Mouse (Mus musculus) brain, adult 2 months (tissue): Measurements from ENCODE around the gene Xpnpep1.

Experiments used
- DNase-seq: peaks from one replicate; pipeline ENCODE4 v3.0.0; 2011; ENCODE audit warnings: low read depth, low spot score

Xpnpep1 gene

DNA sequence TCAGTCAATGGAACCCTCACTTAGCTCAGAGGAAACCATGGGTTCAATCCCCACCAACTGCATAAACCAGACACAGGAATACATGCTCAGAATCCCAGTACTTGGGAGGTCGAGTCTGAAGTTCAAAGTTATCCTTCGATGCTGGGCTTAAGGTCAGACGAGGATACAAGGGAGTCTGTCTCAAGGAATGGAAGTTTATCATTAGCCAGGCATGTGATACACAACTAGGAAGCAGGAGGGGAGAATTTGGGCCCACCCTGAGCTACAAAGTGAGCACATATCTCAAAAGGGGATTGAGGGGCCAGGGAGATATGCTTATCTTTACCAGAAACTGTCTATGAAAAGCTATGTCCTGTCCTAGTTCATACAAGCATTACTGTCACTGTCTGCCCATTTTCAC, 7.4 kb downstream of the Xpnpep1 start:
- DNase-seq: no peak

DNA sequence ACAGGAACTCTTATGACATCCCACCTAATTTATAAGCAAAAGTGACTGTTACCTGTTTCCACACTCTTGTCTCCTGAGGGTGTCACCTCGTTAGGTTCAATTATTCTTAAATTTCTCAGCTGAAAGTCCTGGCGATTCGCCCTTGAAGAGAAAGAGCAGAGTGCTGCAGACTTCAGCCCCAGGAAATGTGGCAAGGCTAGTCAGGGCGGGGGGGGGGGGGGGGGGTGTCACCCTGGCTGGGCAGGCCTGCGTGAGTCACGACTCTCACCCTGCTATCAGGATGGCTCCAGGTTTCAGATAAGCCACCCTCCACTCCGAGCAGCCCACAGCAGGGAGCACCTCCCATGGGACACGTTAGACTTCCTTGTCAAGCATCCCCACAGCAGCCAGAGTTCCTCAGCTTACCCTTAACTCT, 8.1 kb downstream of the Xpnpep1 start:
- no peak for DNase-seq

DNA sequence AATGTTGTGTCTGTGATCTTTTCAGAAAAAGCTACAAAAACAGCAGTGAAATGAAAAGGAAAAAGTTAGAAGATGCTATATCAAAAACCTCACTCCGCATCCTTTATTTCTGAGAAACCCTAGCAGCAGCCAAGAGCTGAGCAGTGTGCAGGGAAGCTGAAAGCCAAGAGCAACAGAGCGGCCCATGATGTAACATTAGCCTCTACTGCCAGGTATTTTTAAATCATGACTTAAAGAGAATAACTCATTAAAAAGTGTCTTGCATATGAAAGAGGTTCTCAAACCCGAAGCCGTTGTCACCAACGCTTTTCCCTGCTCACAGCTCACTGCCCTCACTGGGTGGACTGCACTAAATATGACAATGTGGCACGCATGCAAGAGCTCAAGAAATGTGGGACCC, 9.7 kb downstream of the Xpnpep1 start:
- DNase-seq: no peak

DNA sequence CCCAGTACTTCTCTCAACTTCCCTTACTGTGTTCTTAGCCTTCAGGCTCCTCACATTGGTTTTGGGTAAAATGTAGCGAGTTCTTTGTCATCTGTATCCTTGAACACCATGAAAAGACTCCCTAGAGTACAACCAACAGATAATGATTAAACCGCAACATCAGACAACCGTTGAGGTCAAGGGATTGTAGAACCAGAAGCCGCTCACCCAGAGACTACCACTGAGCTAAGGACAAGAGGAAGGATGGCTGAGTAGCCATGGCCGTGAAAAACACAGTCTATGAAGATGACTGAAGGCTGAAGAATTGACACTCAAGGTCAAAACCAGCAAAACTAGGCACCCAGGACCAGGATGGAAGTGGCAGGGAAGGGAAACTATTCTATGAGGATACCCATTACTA, 10.3 kb downstream of the Xpnpep1 start:
- no peak for DNase-seq

DNA sequence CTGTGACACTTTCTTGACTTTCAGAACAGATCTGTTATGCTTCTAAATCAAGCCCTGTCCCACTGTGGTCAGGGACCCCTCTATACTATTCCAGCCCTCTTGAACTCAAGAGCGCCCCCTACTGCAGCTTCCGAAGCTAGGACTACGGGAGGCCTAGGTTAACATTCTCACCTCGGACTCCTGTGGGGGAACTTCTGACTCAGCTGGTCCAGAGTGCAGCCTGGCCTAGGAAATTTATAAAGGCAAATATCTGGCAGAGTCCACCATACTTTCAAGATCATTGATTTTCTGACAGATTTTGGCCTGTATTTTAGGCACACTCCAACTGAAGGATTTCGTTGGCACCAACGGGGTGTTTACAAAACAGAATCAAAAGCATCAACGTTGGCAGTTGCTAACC, 11.0 kb downstream of the Xpnpep1 start:
- no peak for DNase-seq

DNA sequence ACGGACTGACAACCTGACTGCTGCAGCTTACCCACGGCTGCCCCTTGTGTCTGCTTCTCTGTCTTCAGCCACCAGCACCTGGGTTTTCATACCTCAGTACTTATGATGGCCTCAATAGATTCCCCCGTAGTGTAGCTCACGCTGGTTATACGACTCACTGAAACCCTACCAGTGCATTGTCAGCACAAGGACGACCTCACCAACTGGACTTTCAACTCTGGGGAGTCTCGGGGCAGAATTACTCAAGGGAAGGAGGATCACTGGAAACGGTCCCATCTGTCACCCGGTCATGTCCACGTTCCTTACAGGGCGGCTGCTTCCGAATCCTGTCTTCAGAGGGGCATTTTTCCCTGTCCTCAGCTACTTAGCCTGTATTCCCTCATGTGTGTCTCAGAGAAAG, 11.8 kb downstream of the Xpnpep1 start:
- no peak for DNase-seq

DNA sequence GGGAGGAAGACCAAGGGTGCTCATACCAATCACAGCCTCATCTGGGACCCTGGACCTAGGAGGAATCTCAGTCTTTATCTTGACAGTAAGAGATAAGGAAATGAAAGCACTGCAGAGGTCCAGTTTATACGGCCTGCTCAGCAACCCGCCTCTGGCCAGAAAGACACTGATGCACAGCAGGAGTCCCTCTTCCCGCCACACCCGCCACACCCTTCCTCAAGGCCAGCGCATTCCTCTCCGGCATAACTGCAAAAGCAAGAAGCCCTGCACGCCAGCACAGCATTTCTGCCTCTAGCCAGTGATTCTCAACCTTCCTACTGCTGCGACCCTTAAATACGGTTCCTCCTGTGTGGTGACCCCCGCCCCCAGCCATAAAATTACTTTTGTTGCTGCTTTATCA, 16.8 kb downstream of the Xpnpep1 start:
- no peak for DNase-seq

DNA sequence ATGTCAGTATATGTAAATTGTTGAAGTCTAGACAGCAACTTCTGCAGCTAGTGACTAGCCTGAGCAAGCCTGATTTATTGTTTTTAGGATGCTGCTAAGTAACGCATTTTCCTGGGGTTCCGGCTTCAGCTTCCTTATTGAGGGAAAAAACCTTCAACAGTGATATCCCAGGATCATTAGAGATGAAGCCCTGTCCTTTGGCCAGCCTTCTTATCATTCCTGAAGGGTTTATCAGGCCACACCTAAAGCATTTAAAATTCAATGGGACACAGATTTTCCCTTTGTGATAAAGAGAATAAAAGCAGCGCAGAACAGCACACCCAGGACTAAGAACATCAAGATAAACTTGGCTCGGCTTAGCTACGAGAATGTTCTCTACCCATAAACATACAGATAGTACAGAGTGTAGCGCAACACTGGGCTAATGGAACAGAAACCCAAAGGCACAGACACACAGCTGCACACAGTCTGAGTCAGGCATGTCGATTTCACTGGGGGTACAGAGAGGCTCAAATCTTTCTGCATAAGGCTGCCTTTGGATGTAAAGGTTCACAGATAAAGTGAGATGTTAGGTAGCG, 17.9 kb downstream of the Xpnpep1 start:
- peak; percentile 35 for DNase-seq

DNA sequence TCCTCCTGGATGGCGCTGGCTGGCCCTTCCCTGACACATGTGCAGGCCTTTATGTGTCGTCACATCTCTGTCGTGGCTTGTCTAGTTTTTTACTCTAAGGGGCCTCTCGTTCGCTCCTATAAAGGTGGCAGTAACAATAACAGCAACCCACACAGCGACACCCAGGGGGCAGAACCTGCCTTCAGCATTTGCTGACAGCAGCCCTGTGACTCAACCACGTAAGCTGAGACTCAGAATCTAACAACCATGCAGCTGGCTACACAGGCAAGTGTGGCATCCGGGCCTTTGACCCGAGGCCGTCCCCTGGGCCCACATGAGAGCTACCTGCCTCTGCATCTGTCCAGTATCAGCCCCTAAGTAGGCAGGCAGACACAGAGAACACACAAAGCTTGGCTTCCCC, 18.5 kb downstream of the Xpnpep1 start:
- peak; percentile 30 for DNase-seq

DNA sequence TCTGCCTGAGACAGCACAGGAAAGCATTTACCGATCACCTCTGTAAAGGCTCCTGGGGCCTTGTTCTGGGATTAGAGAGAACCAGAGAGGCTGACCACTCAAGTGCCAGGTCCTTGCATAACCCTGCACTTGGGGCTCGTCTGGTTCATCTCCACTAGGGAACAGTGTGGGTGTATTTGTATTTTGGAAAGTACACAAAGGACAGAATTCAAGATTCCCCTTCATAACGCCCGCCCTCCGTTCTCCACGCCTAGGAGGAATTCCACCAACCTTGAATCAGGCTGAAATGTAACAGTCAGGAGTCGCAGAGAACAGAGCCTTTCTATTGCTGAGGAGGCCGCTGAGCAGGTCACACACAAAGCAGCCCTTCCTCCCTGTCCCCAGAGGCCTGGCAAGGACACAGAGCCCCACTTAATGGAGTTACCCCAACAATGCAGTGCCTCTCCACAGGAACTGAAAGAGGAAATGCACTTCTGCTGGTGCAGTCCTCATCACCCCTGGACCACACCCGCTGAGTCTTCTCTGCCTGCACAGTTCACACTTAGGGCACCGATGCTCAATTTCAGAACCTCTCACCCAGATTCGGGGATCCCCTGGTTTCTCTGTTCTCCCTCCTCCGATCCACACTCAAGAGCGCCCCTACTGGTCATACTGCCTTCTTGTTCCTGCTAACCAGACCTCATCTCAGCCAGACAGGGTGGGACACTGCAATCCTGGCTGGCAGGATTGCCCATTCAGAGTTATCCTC, 20.1 kb downstream of the Xpnpep1 start:
- peak; percentile 76 for DNase-seq

DNA sequence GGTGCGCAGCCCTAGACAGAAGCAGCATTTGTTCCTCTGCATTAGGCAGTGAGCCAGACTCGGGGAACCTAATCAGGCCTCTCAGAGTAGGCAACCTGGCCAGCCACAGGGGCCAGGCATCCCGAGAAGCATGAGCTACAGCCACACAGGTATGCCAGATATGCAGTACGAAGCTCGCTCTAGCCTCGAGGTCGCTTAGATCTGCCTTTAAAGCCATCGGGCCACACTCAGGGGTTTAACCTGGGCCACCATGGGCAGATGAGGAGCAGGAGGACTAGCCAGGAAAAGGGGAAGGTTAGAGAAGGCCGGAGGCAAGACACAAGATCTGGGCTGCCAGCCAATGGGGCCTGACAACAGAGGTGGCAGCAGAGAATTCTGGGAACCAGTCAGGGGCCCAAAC, 22.1 kb downstream of the Xpnpep1 start:
- peak; percentile 66 for DNase-seq

DNA sequence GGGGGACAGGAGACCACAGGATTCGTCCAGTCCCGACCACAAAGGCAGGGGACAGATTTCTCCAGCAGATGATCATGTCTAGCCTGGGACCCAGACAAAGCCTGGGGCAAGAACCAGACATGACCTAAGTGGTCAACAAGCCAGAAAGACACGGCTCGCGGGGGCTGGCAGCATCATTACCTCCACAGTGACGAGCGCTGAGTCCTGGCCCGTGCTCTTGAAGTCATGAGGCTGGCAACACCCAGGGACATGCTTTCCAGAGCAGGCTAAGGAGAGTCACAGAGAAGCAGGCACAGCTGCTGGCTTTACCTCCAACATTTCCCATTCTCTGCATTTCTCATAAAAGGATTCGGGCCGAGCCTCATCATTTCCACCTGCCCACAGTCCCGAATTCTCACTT, 22.8 kb downstream of the Xpnpep1 start:
- DNase-seq: no peak

DNA sequence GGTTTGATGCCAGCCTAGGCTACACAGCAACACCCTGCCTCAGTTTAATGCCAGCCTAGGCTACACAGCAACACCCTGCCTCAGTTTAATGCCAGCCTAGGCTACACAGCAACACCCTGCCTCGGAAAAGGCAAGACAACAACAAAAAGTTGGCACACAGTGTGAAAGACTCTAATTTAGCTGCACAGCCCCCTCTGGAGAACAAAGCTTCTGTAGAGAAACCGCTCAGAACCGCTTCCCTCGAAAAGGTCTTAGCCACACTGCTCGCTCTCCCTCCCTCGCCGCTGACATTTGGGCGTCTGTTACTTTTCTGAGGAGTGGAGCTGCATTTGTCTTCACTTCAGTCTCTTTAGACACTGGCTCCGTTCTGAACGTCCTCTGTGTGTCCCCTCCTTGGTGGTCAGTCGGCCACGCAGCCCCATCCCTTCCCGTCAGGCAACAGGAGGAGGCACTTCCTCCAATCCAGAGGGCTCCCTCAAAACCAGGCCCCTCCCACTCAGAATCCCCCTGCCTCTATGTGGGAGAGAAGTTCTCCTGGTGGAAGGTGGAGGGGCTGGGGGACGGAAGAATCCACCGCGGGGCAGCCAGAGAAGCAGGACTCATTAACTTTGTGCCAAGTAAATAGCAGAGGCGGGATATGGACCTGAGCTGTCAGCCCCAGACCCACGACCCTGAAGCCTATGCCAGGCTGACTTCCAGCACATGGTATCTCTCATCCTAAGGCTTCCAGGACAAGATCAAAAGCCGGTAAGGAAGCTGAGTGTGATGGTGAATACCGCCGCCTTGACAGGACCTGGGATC, 24.9 kb downstream of the Xpnpep1 start:
- peak; percentile 50 for DNase-seq

DNA sequence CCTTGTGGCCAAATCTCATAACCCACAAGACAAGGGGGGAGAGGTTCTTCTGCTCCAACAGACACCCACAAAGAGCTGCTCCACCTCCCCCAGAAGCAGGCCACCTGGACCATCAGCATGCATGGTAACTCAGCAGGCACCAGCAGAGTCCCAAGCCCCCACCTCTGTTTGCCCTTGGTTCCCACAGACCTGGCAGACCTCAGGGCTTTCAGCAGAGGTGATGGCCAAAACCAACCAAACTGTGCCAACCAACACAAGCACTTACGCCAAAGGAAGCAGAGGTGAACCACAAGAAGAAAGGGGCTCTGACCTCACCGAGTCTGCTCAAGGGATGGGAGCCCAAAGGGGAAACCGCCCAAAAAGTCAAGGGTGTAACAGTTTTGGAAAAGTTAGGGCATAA, 26.3 kb downstream of the Xpnpep1 start:
- DNase-seq: no peak

DNA sequence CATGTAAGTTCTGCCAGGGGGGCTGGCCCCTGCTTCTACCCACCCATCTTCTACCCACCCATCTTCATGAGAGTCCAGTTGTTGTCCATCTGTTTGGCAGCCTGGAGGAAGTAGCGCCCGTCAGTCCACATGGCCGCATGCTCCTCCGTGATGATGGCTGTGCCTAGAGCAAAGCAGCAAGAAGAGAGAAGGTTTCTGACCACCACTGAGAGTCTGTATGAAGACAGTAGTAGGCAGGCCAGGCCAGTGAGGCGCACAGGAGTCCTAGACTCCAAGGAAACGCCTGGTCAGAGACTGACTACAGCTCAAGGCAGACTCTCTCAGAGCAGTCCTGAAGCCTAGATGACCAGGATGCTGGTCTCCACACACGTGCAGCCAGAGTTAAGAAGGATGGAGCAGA, 26.7 kb downstream of the Xpnpep1 start:
- no peak for DNase-seq

DNA sequence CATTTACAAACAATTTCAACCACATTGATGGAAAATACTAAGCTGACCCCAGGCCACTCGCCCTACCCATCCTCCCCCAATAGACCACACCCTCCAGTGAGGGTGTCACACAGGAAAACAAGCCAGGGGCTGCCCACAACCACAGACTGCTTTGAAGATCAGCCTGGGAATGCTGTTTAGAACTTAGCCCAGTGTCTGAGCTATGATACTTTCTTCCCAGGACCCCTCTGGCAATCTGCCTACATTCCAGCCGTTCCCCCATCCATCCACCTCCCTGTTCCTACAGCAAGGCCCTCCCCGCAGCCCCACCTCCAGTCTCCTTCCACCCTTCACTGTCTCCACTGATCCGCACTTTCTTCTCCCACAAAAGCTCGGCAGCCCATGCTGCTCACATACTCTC, 29.1 kb downstream of the Xpnpep1 start:
- DNase-seq: no peak

DNA sequence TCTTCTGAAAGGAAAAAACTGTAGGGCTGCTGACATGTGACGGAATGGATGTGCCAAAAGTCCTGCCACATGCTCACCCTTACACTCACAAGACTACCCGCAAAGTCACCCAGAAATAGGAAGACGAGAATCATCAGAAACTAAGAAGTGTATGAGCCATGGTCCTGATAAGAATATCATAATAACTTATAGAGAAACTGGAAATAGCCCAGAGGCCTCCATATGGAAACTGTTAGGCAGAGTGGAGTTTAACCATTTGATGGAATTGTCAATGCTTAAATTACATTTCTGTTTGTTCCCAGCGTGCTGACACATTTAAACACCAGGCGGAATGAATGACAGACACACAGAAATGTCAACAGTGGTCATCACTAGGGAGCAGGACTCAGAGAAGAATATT, 31.1 kb downstream of the Xpnpep1 start:
- DNase-seq: no peak

DNA sequence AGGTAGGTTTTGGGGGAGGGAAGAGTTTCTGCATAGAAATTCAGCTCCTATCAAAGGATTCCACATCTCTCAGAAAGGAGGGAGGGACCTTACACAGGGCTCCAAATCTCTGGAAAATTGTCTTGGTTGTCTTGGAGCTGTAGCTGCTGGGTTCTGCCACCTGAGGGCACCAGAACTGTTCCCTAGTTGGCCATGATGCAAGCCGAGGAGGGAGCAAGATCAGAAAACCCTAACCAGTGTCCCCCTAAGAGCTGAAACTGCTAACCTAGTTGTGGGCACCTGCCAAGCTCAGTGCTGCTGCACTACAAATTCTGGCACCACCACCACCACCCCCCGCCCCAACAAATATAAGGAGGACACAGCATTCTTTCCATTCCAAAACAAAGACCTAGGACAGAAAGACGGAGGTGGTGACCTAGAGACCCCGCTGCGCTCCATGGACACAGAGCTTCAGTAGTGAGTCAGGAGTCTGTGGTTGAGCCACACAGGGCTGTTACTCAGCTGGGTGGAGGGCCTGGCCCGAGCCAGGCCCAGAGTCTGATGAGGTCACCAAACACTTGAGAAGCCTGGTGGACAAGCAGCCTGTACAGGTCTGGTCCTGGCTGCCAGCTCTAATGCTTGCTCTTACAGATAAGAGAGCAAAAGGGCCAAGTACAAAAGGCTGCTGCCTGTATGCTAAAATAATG, 31.9 kb downstream of the Xpnpep1 start:
- peak; percentile 90 for DNase-seq

DNA sequence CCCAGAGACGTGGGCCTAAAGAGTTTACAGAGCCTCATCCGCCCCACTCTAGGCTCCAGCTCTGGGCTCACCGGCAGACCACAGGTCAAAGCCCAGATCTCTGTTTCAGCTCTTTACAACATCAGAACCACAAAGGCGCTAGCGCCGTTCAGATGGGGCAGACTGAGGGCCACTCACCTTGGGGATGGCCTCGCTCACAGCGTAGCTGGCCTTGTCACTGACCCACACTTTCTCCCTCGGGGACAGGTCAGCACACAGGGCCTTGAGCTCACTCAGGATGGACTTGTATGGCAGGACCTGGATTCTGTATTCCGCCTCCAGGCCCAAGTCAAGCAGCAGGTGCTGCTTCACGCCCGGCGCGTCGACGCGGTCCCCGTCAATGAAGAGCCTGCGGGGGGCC, 34.0 kb downstream of the Xpnpep1 start:
- DNase-seq: no peak

DNA sequence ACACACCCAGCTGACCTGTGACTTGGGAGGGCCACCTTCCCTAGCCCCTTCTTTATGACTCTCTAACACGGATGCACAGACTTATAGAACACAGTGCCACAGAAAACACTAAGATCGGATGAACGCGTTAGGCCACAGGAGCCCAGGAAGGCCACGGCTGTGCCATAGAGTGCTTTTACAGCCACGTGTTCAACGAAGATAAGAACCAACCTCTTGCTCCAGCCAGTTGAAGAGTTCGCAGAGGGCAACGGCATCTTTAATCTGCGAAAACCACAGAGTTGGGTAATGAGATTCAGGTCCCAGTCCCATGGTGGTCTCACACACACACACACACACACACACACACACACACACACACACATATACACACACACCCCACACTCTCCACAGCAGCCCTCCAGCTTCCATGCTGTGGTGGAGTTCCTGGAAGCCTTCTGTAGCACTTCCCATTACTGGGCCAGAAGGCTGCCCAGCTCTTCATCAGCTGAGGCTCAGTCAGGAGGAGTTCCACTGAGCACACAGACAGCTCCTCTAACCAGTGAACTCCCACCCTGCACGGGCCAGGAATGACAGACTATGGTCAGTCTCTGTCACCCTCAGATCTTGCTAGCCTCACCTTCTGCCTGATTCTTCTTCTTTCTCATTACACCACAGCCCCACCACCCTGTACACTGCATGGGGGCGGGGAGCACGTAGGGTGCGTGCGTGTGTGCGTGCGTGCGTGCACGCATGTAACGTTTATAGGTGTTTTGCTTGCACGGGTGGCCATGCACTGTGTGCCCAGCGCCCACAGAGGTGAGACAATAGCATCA, 36.3 kb downstream of the Xpnpep1 start:
- no peak for DNase-seq
